Mouse (Mus musculus) lung, embryonic 16.5 days (tissue): ENCODE measurements around the gene Lrrc3b. TPM values are rescaled to one million over a fixed set of nuclear protein-coding genes. Genes with fewer than 3 reads are reported as not detected.

Experiments used
- ATAC-seq: fragments of 200-750 bp; cut with Nextera tagmentation; 2 replicates; pipeline ENCODE4 v1.8.0; 2017; ENCODE audit warnings: low read depth, mild to moderate bottlenecking, moderate library complexity
- H3K27ac ChIP-seq: fragments of 300-500 bp; sonication (generic); 2 replicates; pipeline ENCODE4 v1.5.1; 2014; ENCODE audit warnings: mild to moderate bottlenecking, control low read depth, low read length
- H3K27me3 ChIP-seq: fragments of 300-500 bp; sonication (generic); 2 replicates; pipeline ENCODE4 v1.6.1; 2014; ENCODE audit warnings: low read depth, low read length, mixed read lengths; ENCODE audit not compliant: control insufficient read depth, insufficient read depth
- H3K36me3 ChIP-seq: fragments of 300-500 bp; sonication (generic); 2 replicates; pipeline ENCODE4 v1.6.1; 2014; ENCODE audit warnings: low read length; ENCODE audit not compliant: control insufficient read depth, insufficient read depth
- H3K4me1 ChIP-seq: fragments of 300-500 bp; sonication (generic); replicated peaks from 2 replicates; pipeline ENCODE4 v1.6.1; 2014; ENCODE audit warnings: low read length, mixed read lengths; ENCODE audit not compliant: control insufficient read depth, insufficient read depth
- H3K4me2 ChIP-seq: fragments of 300-500 bp; sonication (generic); 2 replicates; pipeline ENCODE4 v1.6.1; 2014; ENCODE audit warnings: low read depth, low read length, control low read depth
- H3K4me3 ChIP-seq: fragments of 300-500 bp; sonication (generic); 2 replicates; pipeline ENCODE4 v1.5.1; 2014; ENCODE audit warnings: mild to moderate bottlenecking, low read length, control low read depth
- H3K9ac ChIP-seq: fragments of 300-500 bp; sonication (generic); 2 replicates; pipeline ENCODE4 v1.6.1; 2014; ENCODE audit warnings: low read length, control low read depth
- H3K9me3 ChIP-seq: fragments of 300-500 bp; sonication (generic); 2 replicates; pipeline ENCODE4 v1.6.1; 2016; ENCODE audit warnings: low read length; ENCODE audit not compliant: control insufficient read depth
- WGBS: fragments of 180-500 bp; shearing (Covaris S2); extraction: QIAGEN DNeasy Blood & Tissue Kit; methylation state at CpG from one replicate; pipeline ENCODE4 v1.1.7; 2014; 5-methylcytosine and 5-hydroxymethylcytosine counted together
- polyA plus RNA-seq: library from polyadenylated mRNA; unstranded; fragments of >200 nt; fragmentation: Nextera tagmentation; extraction: Ambion mirVana; gene quantifications from 2 replicates; pipeline ENCODE4 v1.2.1, GENCODE M21; 2015

Gene Lrrc3b
- polyA plus RNA-seq, 1 experiment from 2014 or later: 4.3 TPM

- WGBS: 56% methylated on average over 2 of the region's 2 CpGs
- Histone ChIP-seq H3K4me3 (no peak overlapping the region), H3K4me1 (no peaks in the 10 kb centered on the region), H3K27me3 (no peaks in the 10 kb centered on the region), H3K9me3 (no peaks in the 10 kb centered on the region), H3K27ac (no peak overlapping the region), H3K36me3 (no peaks in the 10 kb centered on the region), H3K4me2 (no peak overlapping the region), H3K9ac (no peak overlapping the region)
- no peak for ATAC-seq
These were observed 53.3 kb downstream of the Lrrc3b start for GRCm38 (mm10) chr14:15385536-15385935.

GRCm38 (mm10) chr14:15384972-15385371 lies 53.8 kb downstream of the Lrrc3b start:
- no peak overlapping the region for H3K4me2 ChIP-seq
- 65% methylated on average over 2 of the region's 2 CpGs for WGBS
- H3K9me3 ChIP-seq: no peaks in the 10 kb centered on the region
- no peaks in the 10 kb centered on the region for H3K27me3 ChIP-seq
- no peak overlapping the region for H3K9ac ChIP-seq
- H3K4me3 ChIP-seq: no peak overlapping the region
- ATAC-seq: no peak
- no peaks in the 10 kb centered on the region for H3K4me1 ChIP-seq
- no peaks in the 10 kb centered on the region for H3K36me3 ChIP-seq
- no peak overlapping the region for H3K27ac ChIP-seq

GRCm38 (mm10) chr14:15384532-15384931 lies 54.3 kb downstream of the Lrrc3b start:
- H3K4me3 ChIP-seq: no peak overlapping the region
- H3K9me3 ChIP-seq: no peaks in the 10 kb centered on the region
- H3K9ac ChIP-seq: no peak overlapping the region
- H3K4me1 ChIP-seq: no peaks in the 10 kb centered on the region
- no peak overlapping the region for H3K4me2 ChIP-seq
- H3K27me3 ChIP-seq: no peaks in the 10 kb centered on the region
- WGBS: 23% methylated on average over 5 of the region's 5 CpGs
- no peaks in the 10 kb centered on the region for H3K36me3 ChIP-seq
- no peak overlapping the region for H3K27ac ChIP-seq
- ATAC-seq: peak; percentile 61

GRCm38 (mm10) chr14:15383133-15383532 lies 55.7 kb downstream of the Lrrc3b start:
- Histone ChIP-seq H3K9me3 (no peaks in the 10 kb centered on the region), H3K9ac (no peak overlapping the region), H3K27ac (no peak overlapping the region), H3K27me3 (no peaks in the 10 kb centered on the region), H3K36me3 (no peaks in the 10 kb centered on the region), H3K4me1 (no peaks in the 10 kb centered on the region), H3K4me2 (no peak overlapping the region), H3K4me3 (no peak overlapping the region)
- no peak for ATAC-seq
- WGBS: 31% methylated on average over 2 of the region's 2 CpGs

GRCm38 (mm10) chr14:15377368-15377767 lies 61.4 kb downstream of the Lrrc3b start:
- WGBS: 67% methylated on average over 2 of the region's 2 CpGs

GRCm38 (mm10) chr14:15376786-15377185 lies 62.0 kb downstream of the Lrrc3b start:
- Histone ChIP-seq H3K4me2 (no peak overlapping the region), H3K36me3 (no peaks in the 10 kb centered on the region), H3K4me1 (no peaks in the 10 kb centered on the region), H3K4me3 (no peak overlapping the region), H3K9ac (no peak overlapping the region), H3K9me3 (no peaks in the 10 kb centered on the region), H3K27ac (no peak overlapping the region), H3K27me3 (no peaks in the 10 kb centered on the region)
- 91% methylated on average over 1 of the region's 1 CpGs for WGBS
- ATAC-seq: no peak

More at GRCm38 (mm10) chr14:15377368-15377767, 61.4 kb downstream of the Lrrc3b start:
- no peak overlapping the region for H3K9ac ChIP-seq
- H3K27me3 ChIP-seq: no peaks in the 10 kb centered on the region
- H3K36me3 ChIP-seq: no peaks in the 10 kb centered on the region
- no peaks in the 10 kb centered on the region for H3K9me3 ChIP-seq
- H3K4me2 ChIP-seq: no peak overlapping the region
- H3K27ac ChIP-seq: no peak overlapping the region
- ATAC-seq: no peak
- H3K4me3 ChIP-seq: no peak overlapping the region
- H3K4me1 ChIP-seq: no peaks in the 10 kb centered on the region

GRCm38 (mm10) chr14:15374271-15374670 lies 64.5 kb downstream of the Lrrc3b start:
- no peaks in the 10 kb centered on the region for H3K36me3 ChIP-seq
- H3K27ac ChIP-seq: no peak overlapping the region
- H3K4me2 ChIP-seq: no peak overlapping the region
- no peaks in the 10 kb centered on the region for H3K27me3 ChIP-seq
- H3K9me3 ChIP-seq: no peaks in the 10 kb centered on the region
- no peaks in the 10 kb centered on the region for H3K4me1 ChIP-seq
- H3K9ac ChIP-seq: no peak overlapping the region
- no peak for ATAC-seq
- H3K4me3 ChIP-seq: no peak overlapping the region

- H3K27ac ChIP-seq: no peak overlapping the region
- no peaks in the 10 kb centered on the region for H3K36me3 ChIP-seq
- H3K4me2 ChIP-seq: no peak overlapping the region
- no peak overlapping the region for H3K9ac ChIP-seq
- no peaks in the 10 kb centered on the region for H3K9me3 ChIP-seq
- H3K4me1 ChIP-seq: no peaks in the 10 kb centered on the region
- no peak overlapping the region for H3K4me3 ChIP-seq
- ATAC-seq: no peak
- H3K27me3 ChIP-seq: no peaks in the 10 kb centered on the region
- WGBS: 16% methylated on average over 1 of the region's 1 CpGs
These were observed 65.8 kb downstream of the Lrrc3b start for GRCm38 (mm10) chr14:15372985-15373384.

- no peaks in the 10 kb centered on the region for H3K4me1 ChIP-seq
- no peak for ATAC-seq
- WGBS: 92% methylated on average over 6 of the region's 6 CpGs
- no peaks in the 10 kb centered on the region for H3K36me3 ChIP-seq
- H3K4me3 ChIP-seq: no peak overlapping the region
- no peak overlapping the region for H3K4me2 ChIP-seq
- no peak overlapping the region for H3K9ac ChIP-seq
- no peak overlapping the region for H3K27ac ChIP-seq
- H3K9me3 ChIP-seq: no peaks in the 10 kb centered on the region
- no peaks in the 10 kb centered on the region for H3K27me3 ChIP-seq
These were observed 73.7 kb downstream of the Lrrc3b start for GRCm38 (mm10) chr14:15365045-15365444.

GRCm38 (mm10) chr14:15359893-15360292 lies 78.9 kb downstream of the Lrrc3b start:
- no peak overlapping the region for H3K27ac ChIP-seq
- H3K27me3 ChIP-seq: no peaks in the 10 kb centered on the region
- no peak for ATAC-seq
- no peak overlapping the region for H3K4me3 ChIP-seq
- no peaks in the 10 kb centered on the region for H3K9me3 ChIP-seq
- no peaks in the 10 kb centered on the region for H3K36me3 ChIP-seq
- H3K4me1 ChIP-seq: no peaks in the 10 kb centered on the region
- no peak overlapping the region for H3K9ac ChIP-seq
- 72% methylated on average over 1 of the region's 1 CpGs for WGBS
- no peak overlapping the region for H3K4me2 ChIP-seq
